Mouse (Mus musculus) G1E (cell line): ENCODE measurements at regions not wholly inside any gene's neighbourhood (a gene's known extent, or its start where the extent isn't known, plus 50 kb on each side); places are given as distances from the start of the nearest gene placed in this dataset.

Source experiments
- CTCF ChIP-seq: IDR thresholded peaks from 2 replicates; pipeline ENCODE4 v1.5.1; 2012; ENCODE audit warnings: low read depth, low read length, inconsistent platforms, mixed read lengths
- GATA1 ChIP-seq: IDR thresholded peaks from 2 replicates; pipeline ENCODE4 v1.6.1; 2012; ENCODE audit warnings: borderline replicate concordance, low read length, inconsistent platforms, mixed read lengths
- GATA2 ChIP-seq: IDR thresholded peaks from 2 replicates; pipeline ENCODE4 v1.6.1; 2012; ENCODE audit warnings: low read depth, low read length, inconsistent platforms, borderline replicate concordance
- POLR2AphosphoS5 ChIP-seq: IDR thresholded peaks from 2 replicates; pipeline ENCODE4 v1.6.1; 2012; ENCODE audit warnings: low read depth, low read length, inconsistent platforms; ENCODE audit not compliant: insufficient replicate concordance
- TAL1 ChIP-seq: conservative IDR thresholded peaks from 2 replicates; pipeline ENCODE4 v1.6.1; 2012; ENCODE audit warnings: low read depth, low read length, inconsistent platforms, mixed read lengths

- TF ChIP-seq CTCF (no peak), POLR2AphosphoS5 (no peak), GATA1 (no peak), TAL1 (no peak), GATA2 (no peak)
Observed at GRCm38 (mm10) chr16:97304156-97304735, 52.3 kb upstream of the Bace2 start.
